Mouse (Mus musculus): ENCODE data around the gene Ncoa3.

DNA sequence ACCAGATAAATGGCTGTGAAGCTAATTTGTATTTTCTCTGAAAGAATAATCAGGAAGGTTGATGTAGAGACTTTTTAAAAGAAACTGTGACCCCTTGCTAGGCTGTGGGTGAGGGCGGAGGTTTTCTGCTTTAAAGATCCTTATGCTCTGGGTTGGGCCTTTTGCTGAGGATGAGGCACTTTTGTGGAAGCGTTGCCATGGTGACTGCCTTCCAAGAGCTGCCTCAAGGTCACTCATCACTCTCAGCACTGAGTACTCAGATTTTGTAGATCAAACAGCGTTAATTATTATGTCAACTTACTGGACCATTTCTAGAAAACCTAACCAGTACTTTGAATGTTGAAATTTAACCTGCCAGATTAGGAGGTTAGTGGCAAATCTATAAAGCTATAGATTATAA, 29.2 kb downstream of the Ncoa3 start:
- TF ChIP-seq CTCF (IDR thresholded peaks at IDR 0.05; ENCODE audit: control insufficient read depth, insufficient read depth, low read length) (no peak), POLR2A (IDR thresholded peaks at IDR 0.05; ENCODE audit: borderline replicate concordance, control insufficient read depth, low read depth, low read length) (no peak)
